Mouse (Mus musculus) heart, adult 2 months (tissue): ENCODE measurements around the gene Marveld2.

Experiments
- CTCF ChIP-seq: fragments of 200-600 bp; IDR thresholded peaks from 2 replicates; pipeline ENCODE4 v1.8.1; 2022; ENCODE audit warnings: antibody characterized with exemption, mild to moderate bottlenecking, moderate library complexity
- POLR2A ChIP-seq: fragments of 200-500 bp; IDR thresholded peaks from 2 replicates; pipeline ENCODE4 v1.6.1; 2011; ENCODE audit warnings: mild to moderate bottlenecking, low read depth, low read length, control low read depth; ENCODE audit not compliant: insufficient read depth

GRCm38 (mm10) chr13:100552369-100553041, 64.3 kb downstream of the Marveld2 start, which contains the start of gene Ocln:
- TF ChIP-seq POLR2A (no peak), CTCF (no peak)
